Mouse (Mus musculus) liver, postnatal 0 days (tissue): ENCODE measurements around the gene Klf13.

Experiments
- CTCF ChIP-seq: sonication (generic); IDR thresholded peaks from 2 replicates; pipeline ENCODE4 v1.5.1; 2016; ENCODE audit warnings: antibody characterized with exemption, low read depth
- EP300 ChIP-seq: IDR thresholded peaks from 2 replicates; pipeline ENCODE4 v1.6.1; 2016; ENCODE audit warnings: antibody characterized with exemption, low read depth, mild to moderate bottlenecking

GRCm38 (mm10) chr7:63957872-63958640 lies 19.3 kb upstream of the Klf13 start:
- TF ChIP-seq CTCF (no peak), EP300 (no peak)
